Mouse (Mus musculus): ENCODE measurements around the gene Pacsin2.

DNA sequence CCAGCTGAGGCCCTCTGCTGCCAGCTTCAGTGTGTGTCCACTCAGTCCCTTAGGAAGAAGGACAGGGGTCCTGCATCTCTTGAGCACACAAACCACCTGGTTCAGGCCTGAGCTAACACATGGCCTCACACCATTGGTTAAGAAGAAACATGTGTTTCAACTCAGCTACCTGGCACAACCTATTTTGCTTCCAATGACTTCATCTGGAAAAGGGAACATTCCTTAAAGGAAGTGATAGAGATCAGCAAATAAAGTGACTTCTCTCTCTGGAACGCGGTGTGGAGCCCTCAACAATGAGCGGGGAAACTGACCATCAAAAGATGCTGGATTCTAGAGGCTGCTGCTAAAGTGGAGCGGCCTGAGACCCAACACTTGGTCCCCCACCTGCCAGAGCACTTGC lies 52.8 kb downstream of the Pacsin2 start:
- no peak for TF ChIP-seq CTCF (IDR thresholded peaks at IDR 0.05; ENCODE audit: borderline replicate concordance, control insufficient read depth, extremely low read depth, insufficient read depth, low read length, poor library complexity)
- TF ChIP-seq POLR2A (IDR thresholded peaks at IDR 0.05; ENCODE audit: control insufficient read depth, extremely low read depth, insufficient read depth, low read length, poor library complexity): no peak

Measured in thymus, adult 2 months (tissue).